Mouse (Mus musculus): Measurements from ENCODE around the gene Akain1. TPM values are rescaled to one million over a fixed set of nuclear protein-coding genes. Genes with fewer than 3 reads are reported as not detected.

Akain1 gene
- total RNA-seq (2023), result not detected

DNA sequence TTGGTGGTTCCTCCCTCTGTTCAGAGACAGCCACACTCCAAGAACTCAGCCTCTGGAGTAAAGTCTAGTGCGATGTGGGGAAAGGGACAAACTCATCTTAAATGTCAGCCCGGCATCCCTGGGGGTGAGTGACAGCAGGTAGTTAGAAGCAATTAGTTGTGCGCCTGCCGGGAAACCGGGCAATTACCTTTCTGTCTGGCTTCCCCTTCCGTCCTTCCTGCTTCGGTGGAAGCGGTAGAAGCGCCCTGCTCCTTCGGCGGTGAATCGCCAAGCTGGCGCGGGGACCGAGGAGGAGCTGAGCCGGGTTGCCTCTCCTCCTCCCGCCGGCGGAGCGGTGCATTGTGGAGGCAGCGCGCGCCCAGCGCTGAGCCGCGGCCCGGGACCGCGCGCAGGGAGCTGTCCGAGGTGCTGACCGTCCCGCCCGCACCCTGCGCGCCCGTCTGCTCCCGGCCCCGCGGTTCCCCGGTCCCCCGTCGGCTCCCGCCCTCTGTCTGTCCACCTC lies at the start of gene Akain1:
Gene Akain1 (plus strand): TSS at position 337 of the 502 bp plus-strand sequence.

Other genes with a start within 250 kb of the Akain1 start
- 10 to 100 TPM; 21.6 to 22.7 TPM for gene Zbtb14, start 56.3 kb upstream of the Akain1 start, total RNA-seq (2023)